Mouse (Mus musculus): ENCODE measurements around the gene Mmrn2. TPM values are rescaled to one million over a fixed set of nuclear protein-coding genes. Genes with fewer than 3 reads are reported as not detected.

The Mmrn2 gene
- polyA plus RNA-seq, 1 experiment from 2014 or later: 12.1 TPM

- no peaks in the 10 kb centered on the region for H3K27me3 ChIP-seq (ENCODE audit: insufficient read depth, low read length)
- H3K9ac ChIP-seq: no peak overlapping the region
- H3K4me2 ChIP-seq: no peak overlapping the region
- no peak for TF ChIP-seq CTCF (IDR thresholded peaks at IDR 0.05; ENCODE audit: low read depth)
- ATAC-seq (ENCODE audit: insufficient read depth) (no peak), DNase-seq (no peak)
- H3K27ac ChIP-seq (ENCODE audit: low read depth): no peak overlapping the region
- H3K36me3 ChIP-seq (ENCODE audit: insufficient read depth): peaks cover 65% of the 10 kb centered on the region
- H3K4me3 ChIP-seq (ENCODE audit: low read depth, low read length): no peak overlapping the region
- WGBS: 93% methylated on average over 4 of the region's 4 CpGs
- H3K9me3 ChIP-seq (ENCODE audit: low read depth, low read length): no peaks in the 10 kb centered on the region
- no peaks in the 10 kb centered on the region for H3K4me1 ChIP-seq (ENCODE audit: insufficient read depth)
Measured at GRCm38 (mm10) chr14:34341993-34342392, 33.3 kb upstream of the Mmrn2 start.

DNA sequence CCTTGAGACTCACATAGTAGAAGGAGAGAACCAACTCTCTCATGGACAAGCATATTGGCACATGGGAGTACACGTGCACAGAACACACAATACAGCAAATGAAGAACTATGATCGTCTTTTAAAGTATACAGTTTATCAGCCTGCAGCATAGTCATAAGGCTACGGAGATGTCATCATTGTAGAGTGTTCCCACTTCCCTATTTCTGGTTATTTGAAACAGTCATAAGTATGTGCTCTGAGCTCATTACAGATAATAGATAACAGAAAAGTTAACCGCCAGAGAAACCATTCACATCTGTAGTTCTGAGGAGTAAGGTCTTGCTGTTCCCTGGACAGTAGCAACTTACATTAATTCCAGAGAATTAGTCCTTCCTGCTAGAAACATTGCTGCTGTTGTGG, 32.2 kb upstream of the Mmrn2 start:
- peaks cover 55% of the 10 kb centered on the region for H3K36me3 ChIP-seq (ENCODE audit: insufficient read depth)
- 80% methylated on average over 4 of the region's 4 CpGs for WGBS

DNA sequence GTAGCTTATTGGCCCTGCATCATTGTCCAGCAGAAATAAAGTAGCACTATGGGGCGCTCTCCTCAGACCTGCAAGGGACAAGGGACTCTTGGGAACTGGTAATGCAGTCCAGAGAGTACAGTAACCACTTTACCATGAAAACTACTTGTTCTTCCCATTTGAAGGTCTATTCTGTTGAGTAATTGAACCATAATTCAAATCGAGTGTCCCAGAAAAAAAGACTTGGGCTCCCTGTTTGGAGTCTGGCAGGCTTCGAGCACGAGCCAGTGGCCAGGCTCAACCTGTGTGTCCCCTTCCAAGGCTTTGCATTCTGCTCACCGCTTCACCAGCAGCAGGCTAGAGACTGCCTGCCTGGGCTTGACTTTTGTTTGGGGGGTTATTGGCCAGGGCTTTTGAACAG, 30.9 kb upstream of the Mmrn2 start:
- H3K9ac ChIP-seq: no peak overlapping the region
- H3K27ac ChIP-seq (ENCODE audit: low read depth): no peak overlapping the region
- ATAC-seq (ENCODE audit: insufficient read depth) (no peak), DNase-seq (no peak)
- no peak overlapping the region for H3K4me3 ChIP-seq (ENCODE audit: low read depth, low read length)
- peaks cover 42% of the 10 kb centered on the region for H3K36me3 ChIP-seq (ENCODE audit: insufficient read depth)
- no peak overlapping the region for H3K4me2 ChIP-seq
- H3K4me1 ChIP-seq (ENCODE audit: insufficient read depth): no peaks in the 10 kb centered on the region
- H3K9me3 ChIP-seq (ENCODE audit: low read depth, low read length): no peaks in the 10 kb centered on the region
- 90% methylated on average over 5 of the region's 5 CpGs for WGBS
- no peak for TF ChIP-seq CTCF (IDR thresholded peaks at IDR 0.05; ENCODE audit: low read depth)
- H3K27me3 ChIP-seq (ENCODE audit: insufficient read depth, low read length): no peaks in the 10 kb centered on the region

More for the DNA sequence above, 32.2 kb upstream of the Mmrn2 start:
- no peak overlapping the region for H3K27ac ChIP-seq (ENCODE audit: low read depth)
- no peaks in the 10 kb centered on the region for H3K27me3 ChIP-seq (ENCODE audit: insufficient read depth, low read length)
- H3K9ac ChIP-seq: no peak overlapping the region
- DNase-seq (no peak), ATAC-seq (ENCODE audit: insufficient read depth) (no peak)
- H3K9me3 ChIP-seq (ENCODE audit: low read depth, low read length): no peaks in the 10 kb centered on the region
- no peak for TF ChIP-seq CTCF (IDR thresholded peaks at IDR 0.05; ENCODE audit: low read depth)
- H3K4me2 ChIP-seq: no peak overlapping the region
- H3K4me1 ChIP-seq (ENCODE audit: insufficient read depth): no peaks in the 10 kb centered on the region
- H3K4me3 ChIP-seq (ENCODE audit: low read depth, low read length): no peak overlapping the region

GRCm38 (mm10) chr14:34345771-34346566, 29.3 kb upstream of the Mmrn2 start:
- ATAC-seq (ENCODE audit: insufficient read depth): peak; percentile 44; the same call in 1 of the 2 replicates

DNA sequence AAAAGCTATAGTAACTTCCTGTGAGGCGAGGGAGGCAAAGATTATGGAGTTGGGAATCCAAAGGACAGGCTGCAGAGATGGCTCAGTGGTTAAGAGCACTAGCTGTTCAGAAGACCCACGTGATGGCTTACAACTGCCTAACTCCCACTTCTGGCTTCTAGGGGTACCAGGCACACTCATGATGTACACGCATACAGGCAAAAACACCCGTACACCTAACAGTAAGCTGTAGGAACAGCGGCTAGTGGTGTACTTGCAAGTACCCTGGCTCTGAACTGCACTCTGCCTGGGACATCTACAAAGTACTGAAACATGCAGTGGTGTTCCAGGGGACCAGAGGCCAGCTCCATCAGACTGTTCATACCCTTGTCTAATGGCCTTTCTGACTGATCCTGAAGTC, 28.2 kb upstream of the Mmrn2 start:
- no peak overlapping the region for H3K9ac ChIP-seq
- H3K27me3 ChIP-seq (ENCODE audit: insufficient read depth, low read length): no peaks in the 10 kb centered on the region
- ATAC-seq (ENCODE audit: insufficient read depth) (no peak), DNase-seq (no peak)
- WGBS: 83% methylated on average over 5 of the region's 5 CpGs
- H3K9me3 ChIP-seq (ENCODE audit: low read depth, low read length): no peaks in the 10 kb centered on the region
- peaks cover 20% of the 10 kb centered on the region for H3K36me3 ChIP-seq (ENCODE audit: insufficient read depth)
- H3K4me2 ChIP-seq: no peak overlapping the region
- H3K27ac ChIP-seq (ENCODE audit: low read depth): no peak overlapping the region
- TF ChIP-seq CTCF (IDR thresholded peaks at IDR 0.05; ENCODE audit: low read depth): no peak
- H3K4me1 ChIP-seq (ENCODE audit: insufficient read depth): no peaks in the 10 kb centered on the region
- H3K4me3 ChIP-seq (ENCODE audit: low read depth, low read length): no peak overlapping the region

More at GRCm38 (mm10) chr14:34345771-34346566, 29.3 kb upstream of the Mmrn2 start:
- WGBS: 44% methylated on average over 12 of the region's 12 CpGs
- no peak overlapping the region for H3K27ac ChIP-seq (ENCODE audit: low read depth)
- peak; percentile 56 for TF ChIP-seq CTCF (IDR thresholded peaks at IDR 0.05; ENCODE audit: low read depth)
- DNase-seq: peak; percentile 37
- H3K4me3 ChIP-seq (ENCODE audit: low read depth, low read length): no peak overlapping the region
- H3K9me3 ChIP-seq (ENCODE audit: low read depth, low read length): no peaks in the 10 kb centered on the region
- no peaks in the 10 kb centered on the region for H3K4me1 ChIP-seq (ENCODE audit: insufficient read depth)
- H3K9ac ChIP-seq: no peak overlapping the region
- H3K36me3 ChIP-seq (ENCODE audit: insufficient read depth): peaks cover 28% of the 10 kb centered on the region
- H3K27me3 ChIP-seq (ENCODE audit: insufficient read depth, low read length): no peaks in the 10 kb centered on the region
- H3K4me2 ChIP-seq: no peak overlapping the region

DNA sequence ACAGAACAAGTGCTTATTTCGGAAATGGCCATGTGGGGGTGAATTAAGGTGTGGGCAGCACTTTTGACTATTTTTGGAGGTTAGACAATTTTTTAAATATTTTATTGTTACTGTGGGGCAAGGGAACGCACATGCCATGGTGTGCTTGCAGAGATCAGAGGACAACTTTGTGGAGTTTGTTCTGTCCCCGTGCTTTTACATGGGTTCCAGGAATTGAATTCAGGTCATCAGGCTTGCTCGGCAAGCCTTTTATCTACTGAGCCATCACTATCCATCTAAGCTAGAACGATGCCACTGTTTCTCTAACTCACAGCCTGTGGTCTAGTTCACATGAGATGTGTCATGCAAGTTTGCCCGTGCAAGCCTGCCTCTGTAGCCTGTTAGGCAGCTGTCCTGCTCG, 27.0 kb upstream of the Mmrn2 start:
- no peak for TF ChIP-seq CTCF (IDR thresholded peaks at IDR 0.05; ENCODE audit: low read depth)
- Histone ChIP-seq H3K9ac (no peak overlapping the region), H3K27ac (ENCODE audit: low read depth) (no peak overlapping the region), H3K4me1 (ENCODE audit: insufficient read depth) (no peaks in the 10 kb centered on the region), H3K36me3 (ENCODE audit: insufficient read depth) (peaks cover 8% of the 10 kb centered on the region), H3K9me3 (ENCODE audit: low read depth, low read length) (no peaks in the 10 kb centered on the region), H3K4me3 (ENCODE audit: low read depth, low read length) (no peak overlapping the region), H3K4me2 (no peak overlapping the region), H3K27me3 (ENCODE audit: insufficient read depth, low read length) (no peaks in the 10 kb centered on the region)
- WGBS: 70% methylated on average over 7 of the region's 7 CpGs
- DNase-seq: no peak
- ATAC-seq (ENCODE audit: insufficient read depth): no peak

GRCm38 (mm10) chr14:34349007-34349406, 26.3 kb upstream of the Mmrn2 start:
- no peak for TF ChIP-seq CTCF (IDR thresholded peaks at IDR 0.05; ENCODE audit: low read depth)
- no peaks in the 10 kb centered on the region for H3K4me1 ChIP-seq (ENCODE audit: insufficient read depth)
- H3K27ac ChIP-seq (ENCODE audit: low read depth): no peak overlapping the region
- DNase-seq (peak; percentile 45), ATAC-seq (ENCODE audit: insufficient read depth) (peak; percentile 89)
- H3K27me3 ChIP-seq (ENCODE audit: insufficient read depth, low read length): no peaks in the 10 kb centered on the region
- no peak overlapping the region for H3K4me3 ChIP-seq (ENCODE audit: low read depth, low read length)
- H3K9me3 ChIP-seq (ENCODE audit: low read depth, low read length): no peaks in the 10 kb centered on the region
- H3K36me3 ChIP-seq (ENCODE audit: insufficient read depth): peaks cover 5% of the 10 kb centered on the region
- WGBS: 59% methylated on average over 8 of the region's 8 CpGs
- no peak overlapping the region for H3K9ac ChIP-seq
- H3K4me2 ChIP-seq: no peak overlapping the region
